Comparison of ENCODE assay signal across 25 mouse cellular contexts in genomic region chrX:42107137-42107536, GRCm38 (mm10). TPM values are rescaled to one million over a fixed set of nuclear protein-coding genes. Genes with fewer than 3 reads are reported as not detected.
DNase-seq lines count a peak whose midpoint lies in the region; ATAC-seq and TF ChIP-seq lines count a peak whose summit lies in the region.
"Had no signal": no experiment of that assay in that cellular context is flagged by ENCODE, and none has a peak within 500 bp of the region (broad histone marks: within the 10 kb centered on the region; RNA-seq: fewer than 3 reads in every experiment).

No protein-coding gene starts in this region.

- H3K9ac ChIP-seq in liver, postnatal 0 days (replicated peaks) = no peak overlapping the region
- H3K9ac ChIP-seq in liver, embryonic 11.5 days (ENCODE audit: low read depth, low read length) = no peak overlapping the region
- H3K9ac ChIP-seq: forebrain, postnatal 0 days; heart, embryonic 13.5 days; hindbrain, embryonic 12.5 days; liver, embryonic 13.5 days; neural tube, embryonic 12.5 days had no signal

- H3K4me3 ChIP-seq in liver, postnatal 0 days (ENCODE audit: low read depth, low read length) = no peak overlapping the region
- no peak overlapping the region for H3K4me3 ChIP-seq in liver, embryonic 11.5 days (ENCODE audit: low read depth, low read length)
- H3K4me3 ChIP-seq in bone marrow macrophage, adult 2 months (ENCODE audit: insufficient read depth, low read length) = no peak overlapping the region
- H3K4me3 ChIP-seq: heart, embryonic 13.5 days; hindbrain, embryonic 12.5 days; liver, embryonic 13.5 days; neural tube, embryonic 12.5 days had no signal

- H3K36me3 ChIP-seq in liver, postnatal 0 days (replicated peaks; ENCODE audit: insufficient read depth, low read length) = peaks cover 21% of the 10 kb centered on the region
- peaks cover 11% of the 10 kb centered on the region for H3K36me3 ChIP-seq in liver, embryonic 11.5 days (ENCODE audit: control insufficient read depth, insufficient read depth, low read length)

- H3K4me2 ChIP-seq in liver, postnatal 0 days (ENCODE audit: low read depth, low read length) = no peak overlapping the region
- H3K4me2 ChIP-seq in liver, embryonic 11.5 days = no peak overlapping the region
- H3K4me2 ChIP-seq: heart, embryonic 13.5 days; hindbrain, embryonic 12.5 days; liver, embryonic 13.5 days; neural tube, embryonic 12.5 days had no signal

- ATAC-seq in liver, postnatal 0 days = peak; percentile 74
- no peak for ATAC-seq in liver, embryonic 11.5 days (replicated peaks; ENCODE audit: low FRiP score)
- ATAC-seq: CD4-positive, CD25-positive, alpha-beta regulatory T cell, adult 4 months; forebrain, postnatal 0 days; Patski had no signal

- DNase-seq in adrenal gland, adult (ENCODE audit: inconsistent age in 2 of 2, low spot score in 1 of 2) = peak; percentile 20 to 74
- DNase-seq in adrenal gland, adult 18-20 months (ENCODE audit: low spot score in 2 of 2) = no peak
- no peak for DNase-seq in liver, postnatal 0 days
- no peak for DNase-seq in liver, embryonic 11.5 days (ENCODE audit: low spot score)
- DNase-seq in MN1 (ENCODE audit: low spot score) = peak; percentile 20
- DNase-seq in spleen, postnatal 14 days (ENCODE audit: low spot score in 2 of 2) = no peak
- no peak for DNase-seq in cerebellum, postnatal 10 days
- DNase-seq: cerebellum, postnatal 14 days; forebrain, postnatal 0 days; gastrocnemius, postnatal 14 days; heart, adult 18-20 months; kidney, adult 11 months; kidney, postnatal 10 days; liver, embryonic 13.5 days; lung, postnatal 10 days; midbrain, embryonic 14.5 days; right cerebral cortex, postnatal 14 days; spleen, adult 18-20 months; thymus, postnatal 14 days had no signal

- TF ChIP-seq EP300 in liver, postnatal 0 days (IDR thresholded peaks at IDR 0.05; ENCODE audit: low read depth) = peak; percentile 27; the same call in 1 of the 2 replicates

- WGBS in liver, postnatal 0 days (ENCODE audit: insufficient replicate concordance) = 65% methylated on average over 6 of the region's 6 CpGs
- 90% methylated on average over 6 of the region's 6 CpGs for WGBS in liver, embryonic 11.5 days

- no peaks in the 10 kb centered on the region for H3K4me1 ChIP-seq in liver, postnatal 0 days (ENCODE audit: insufficient read depth)
- H3K4me1 ChIP-seq in liver, embryonic 11.5 days (replicated peaks; ENCODE audit: control insufficient read depth, insufficient read depth, low read length) = no peaks in the 10 kb centered on the region
- peaks cover 3% of the 10 kb centered on the region; the same call in 1 of the 2 replicates for H3K4me1 ChIP-seq in bone marrow macrophage, adult 2 months (ENCODE audit: control insufficient read depth, insufficient read depth, low read length)
- H3K4me1 ChIP-seq: heart, embryonic 13.5 days; hindbrain, embryonic 12.5 days; liver, embryonic 13.5 days; neural tube, embryonic 12.5 days had no signal

- no peaks in the 10 kb centered on the region for H3K27me3 ChIP-seq in liver, postnatal 0 days (ENCODE audit: insufficient read depth, low read length)
- no peaks in the 10 kb centered on the region for H3K27me3 ChIP-seq in liver, embryonic 11.5 days (replicated peaks; ENCODE audit: control insufficient read depth, insufficient read depth, low read length)
- H3K27me3 ChIP-seq: heart, embryonic 13.5 days; hindbrain, embryonic 12.5 days; liver, embryonic 13.5 days; neural tube, embryonic 12.5 days had no signal

- no peak for TF ChIP-seq CTCF in liver, postnatal 0 days (IDR thresholded peaks at IDR 0.05; ENCODE audit: low read depth)
- TF ChIP-seq CTCF in bone marrow macrophage, adult 2 months (IDR thresholded peaks at IDR 0.05; ENCODE audit: low read depth, low read length) = no peak

- no peak for TF ChIP-seq POLR2A in bone marrow macrophage, adult 2 months (IDR thresholded peaks at IDR 0.05; ENCODE audit: borderline replicate concordance, low read depth, low read length)

- peak overlapping the region; percentile 66; the same call in 1 of the 2 replicates for H3K27ac ChIP-seq in liver, postnatal 0 days (ENCODE audit: low read depth)
- H3K27ac ChIP-seq in liver, embryonic 11.5 days (ENCODE audit: low read depth, low read length) = no peak overlapping the region
- H3K27ac ChIP-seq in bone marrow macrophage, adult 2 months (ENCODE audit: insufficient read depth, low read depth, low read length) = peak overlapping the region; percentile 23; the same call in 1 of the 2 replicates
- H3K27ac ChIP-seq: heart, embryonic 13.5 days; hindbrain, embryonic 12.5 days; liver, embryonic 13.5 days; neural tube, embryonic 12.5 days had no signal

- H3K9me3 ChIP-seq in liver, postnatal 0 days (ENCODE audit: low read length) = no peaks in the 10 kb centered on the region
- H3K9me3 ChIP-seq in liver, embryonic 11.5 days (ENCODE audit: control insufficient read depth, low read length) = peaks cover 3% of the 10 kb centered on the region; the same call in 1 of the 2 replicates
- H3K9me3 ChIP-seq: heart, embryonic 13.5 days; hindbrain, embryonic 12.5 days; liver, embryonic 13.5 days; neural tube, embryonic 12.5 days had no signal

RNA-seq across cellular contexts. Expression of gene Stag2, which starts 42.0 kb away (rescaled TPM):
- total RNA-seq in adrenal gland, adult 18-20 months (2021) = 10 to 100 TPM; 65.4 to 69.7 TPM
- polyA plus RNA-seq in liver, postnatal 0 days (2015; fragmentation: Nextera tagmentation; extraction: Ambion mirVana) = 14.2 and 16.9 TPM in 2 replicates
- polyA plus RNA-seq in liver, embryonic 11.5 days (2014; fragmentation: Nextera tagmentation; extraction: Ambion mirVana) = 56.9 and 65.9 TPM in 2 replicates
- 71.2 and 72.5 TPM in 2 replicates for polyA plus RNA-seq in bone marrow macrophage, adult 2 months (2012; ENCODE audit: insufficient read depth, insufficient read length, missing spikeins)

RNA-seq across cellular contexts. Expression of gene Xiap, which starts 47.7 kb away (rescaled TPM):
- 10 to 100 TPM; 43.1 to 44.7 TPM for total RNA-seq in adrenal gland, adult 18-20 months (2021)
- polyA plus RNA-seq in liver, postnatal 0 days (2015; fragmentation: Nextera tagmentation; extraction: Ambion mirVana) = 8.9 and 9.5 TPM in 2 replicates
- 12.9 and 14.1 TPM in 2 replicates for polyA plus RNA-seq in liver, embryonic 11.5 days (2014; fragmentation: Nextera tagmentation; extraction: Ambion mirVana)
- 58.2 and 61.6 TPM in 2 replicates for polyA plus RNA-seq in bone marrow macrophage, adult 2 months (2012; ENCODE audit: insufficient read depth, insufficient read length, missing spikeins)

Comparison
In these comparisons a context has a peak if more than half of its experiments do, and no peak if none do; other contexts are left out.
1. DNase-seq: peak in adrenal gland, adult (2 of 2) and MN1 (single experiment); none in adrenal gland, adult 18-20 months (0 of 2), liver, postnatal 0 days (single experiment), liver, embryonic 11.5 days (single experiment), spleen, postnatal 14 days (0 of 2) and cerebellum, postnatal 10 days (0 of 2).